Mouse (Mus musculus) megakaryocyte, embryonic 14.5 days (primary cell): ENCODE data around the gene Acta1. TPM values are rescaled to one million over a fixed set of nuclear protein-coding genes. Genes with fewer than 3 reads are reported as not detected.

Experiments used
- H3K27me3 ChIP-seq: replicated peaks from 2 replicates; pipeline ENCODE3; 2012; ENCODE audit warnings: inconsistent platforms
- H3K36me3 ChIP-seq: replicated peaks from 2 replicates; pipeline ENCODE3; 2012; ENCODE audit warnings: low read length, inconsistent platforms, mixed read lengths
- H3K4me1 ChIP-seq: 2 replicates; pipeline ENCODE4 v1.6.1; 2012; ENCODE audit warnings: inconsistent platforms
- H3K4me3 ChIP-seq: replicated peaks from 2 replicates; pipeline ENCODE3; 2012; ENCODE audit warnings: moderate library complexity, mild to moderate bottlenecking, inconsistent platforms
- H3K9me3 ChIP-seq: 2 replicates; pipeline ENCODE4 v1.6.1; 2012; ENCODE audit warnings: inconsistent platforms
- FLI1 ChIP-seq: IDR thresholded peaks from 2 replicates; pipeline ENCODE4 v1.6.1; 2012; ENCODE audit warnings: low read length, inconsistent platforms, mixed read lengths
- GATA1 ChIP-seq: IDR thresholded peaks from 3 replicates; pipeline ENCODE4 v1.6.1; 2012; ENCODE audit warnings: mixed read lengths, low read length, inconsistent platforms, borderline replicate concordance
- polyA plus RNA-seq: library from polyadenylated mRNA; stranded (reverse); fragments of >175 nt; gene quantifications from 2 replicates; pipeline ENCODE4 v1.2.3, GENCODE M21; 2012; ENCODE audit warnings: low replicate concordance; ENCODE audit not compliant: insufficient read depth

Acta1 gene
- polyA plus RNA-seq, 1 experiment: 0.45 TPM

- no peak for TF ChIP-seq GATA1
- no peak for TF ChIP-seq FLI1
Observed at GRCm38 (mm10) chr8:123851590-123851989, 43.0 kb downstream of the Acta1 start.

GRCm38 (mm10) chr8:123849352-123849751 is 45.2 kb downstream of the Acta1 start:
- H3K4me1 ChIP-seq: peaks cover 38% of the 10 kb centered on the region
- H3K9me3 ChIP-seq: no peaks in the 10 kb centered on the region
- TF ChIP-seq FLI1 (no peak), GATA1 (no peak)
- H3K4me3 ChIP-seq: no peak overlapping the region
- peaks cover 18% of the 10 kb centered on the region for H3K27me3 ChIP-seq
- H3K36me3 ChIP-seq: peaks cover 3% of the 10 kb centered on the region

More at GRCm38 (mm10) chr8:123851590-123851989, 43.0 kb downstream of the Acta1 start:
- Histone ChIP-seq H3K27me3 (peaks cover 14% of the 10 kb centered on the region), H3K9me3 (no peaks in the 10 kb centered on the region), H3K36me3 (no peaks in the 10 kb centered on the region), H3K4me3 (no peak overlapping the region), H3K4me1 (peaks cover 29% of the 10 kb centered on the region)

DNA sequence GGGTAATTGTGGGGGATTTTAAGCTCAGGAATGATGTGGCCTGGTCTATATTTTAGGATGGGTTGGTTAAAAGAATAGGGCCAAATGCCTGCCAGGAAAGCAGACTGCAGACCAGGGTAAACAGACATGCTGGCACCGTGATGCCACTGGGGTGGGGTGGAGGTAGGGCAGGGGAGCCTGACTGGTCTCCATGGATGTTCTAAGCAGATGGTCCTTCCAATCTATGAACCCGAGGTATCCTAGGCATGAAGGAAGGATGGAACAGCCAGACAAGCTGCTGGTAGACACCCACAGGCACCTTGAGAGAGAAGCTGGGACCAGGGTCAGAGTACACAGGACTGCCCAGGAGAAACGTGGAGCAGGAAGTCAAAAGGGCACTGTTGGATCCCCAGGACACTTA is 47.0 kb downstream of the Acta1 start:
- H3K27me3 ChIP-seq: peaks cover 18% of the 10 kb centered on the region
- H3K36me3 ChIP-seq: peaks cover 5% of the 10 kb centered on the region
- H3K4me1 ChIP-seq: peaks cover 34% of the 10 kb centered on the region
- TF ChIP-seq FLI1: no peak
- H3K4me3 ChIP-seq: no peak overlapping the region
- H3K9me3 ChIP-seq: no peaks in the 10 kb centered on the region

GRCm38 (mm10) chr8:123846509-123846908 is 48.0 kb downstream of the Acta1 start:
- Histone ChIP-seq H3K27me3 (peaks cover 18% of the 10 kb centered on the region), H3K4me3 (no peak overlapping the region), H3K36me3 (peaks cover 12% of the 10 kb centered on the region), H3K9me3 (no peaks in the 10 kb centered on the region), H3K4me1 (peaks cover 34% of the 10 kb centered on the region)
- TF ChIP-seq GATA1: no peak
- TF ChIP-seq FLI1: no peak

DNA sequence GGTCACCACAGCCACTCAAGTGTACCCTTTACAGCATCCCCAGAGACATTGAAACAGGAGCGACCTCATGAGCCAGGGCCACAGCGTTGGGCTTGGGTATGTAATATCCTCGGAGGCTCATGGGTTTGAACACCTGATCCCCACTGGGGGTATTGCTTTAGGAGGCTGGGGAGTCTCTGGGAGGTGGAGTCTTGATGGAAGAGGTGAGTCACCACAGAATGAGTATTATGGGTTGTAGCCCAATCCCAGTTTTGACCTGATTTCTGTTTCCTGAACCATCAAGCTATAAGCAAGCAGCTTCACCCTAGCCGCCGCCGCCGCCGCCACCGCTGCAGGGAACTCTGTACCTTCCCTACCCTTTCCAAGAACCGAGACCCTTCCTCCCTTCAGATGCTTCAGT is 48.6 kb downstream of the Acta1 start:
- TF ChIP-seq FLI1 (no peak), GATA1 (no peak)
- H3K9me3 ChIP-seq: no peaks in the 10 kb centered on the region
- H3K4me1 ChIP-seq: peaks cover 34% of the 10 kb centered on the region
- H3K36me3 ChIP-seq: peaks cover 16% of the 10 kb centered on the region
- H3K4me3 ChIP-seq: no peak overlapping the region
- peaks cover 17% of the 10 kb centered on the region for H3K27me3 ChIP-seq

DNA sequence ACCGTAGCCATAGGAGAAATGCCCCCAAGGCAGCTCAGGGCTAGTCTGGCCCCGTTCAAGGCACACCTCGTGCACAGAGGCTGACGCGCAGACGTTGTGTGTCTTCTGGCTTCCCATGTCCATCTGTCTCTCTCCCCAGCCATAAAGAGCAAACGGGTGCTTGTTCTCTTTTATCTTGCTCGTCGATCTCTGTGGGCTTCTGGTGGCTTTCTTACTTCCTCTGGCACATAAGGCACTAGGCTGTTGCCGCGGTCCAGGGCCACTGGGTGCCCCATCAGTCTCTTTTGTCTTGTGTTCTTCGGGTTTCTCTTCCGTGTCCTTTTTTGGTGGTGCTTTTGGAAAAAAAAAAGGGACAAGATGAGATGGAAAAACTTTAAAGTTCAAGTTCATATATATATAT is 49.4 kb downstream of the Acta1 start:
- H3K4me1 ChIP-seq: peaks cover 34% of the 10 kb centered on the region
- peaks cover 17% of the 10 kb centered on the region for H3K27me3 ChIP-seq
- H3K4me3 ChIP-seq: peak overlapping the region; percentile 78
- peaks cover 16% of the 10 kb centered on the region for H3K36me3 ChIP-seq
- no peaks in the 10 kb centered on the region for H3K9me3 ChIP-seq
- no peak; the same call in 2 of the 3 replicates for TF ChIP-seq GATA1

GRCm38 (mm10) chr8:123844341-123844740 is 50.2 kb downstream of the Acta1 start:
- H3K9me3 ChIP-seq: no peaks in the 10 kb centered on the region
- H3K36me3 ChIP-seq: peaks cover 16% of the 10 kb centered on the region
- no peak for TF ChIP-seq FLI1
- TF ChIP-seq GATA1: no peak
- H3K27me3 ChIP-seq: peaks cover 17% of the 10 kb centered on the region
- H3K4me1 ChIP-seq: peaks cover 34% of the 10 kb centered on the region
- H3K4me3 ChIP-seq: no peak overlapping the region

DNA sequence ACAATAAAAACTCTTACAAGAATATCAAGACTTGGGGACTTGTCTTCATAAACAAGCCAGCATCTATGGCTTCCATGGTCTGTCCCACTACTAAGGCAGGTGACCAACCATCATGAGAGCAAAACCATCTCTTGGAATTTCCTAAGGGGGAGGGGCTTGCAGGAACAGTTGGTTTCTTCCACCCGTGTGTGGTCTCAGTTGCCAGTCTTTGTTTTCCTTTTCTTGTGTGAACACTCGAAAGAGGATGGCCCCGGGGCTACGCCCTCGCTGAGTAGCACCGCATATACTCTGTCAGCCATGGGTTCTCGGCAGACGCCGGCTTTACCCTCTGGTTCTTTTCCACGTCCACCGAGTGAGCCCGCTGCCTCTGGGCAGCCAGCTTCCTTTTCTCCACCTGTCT is 52.5 kb downstream of the Acta1 start:
- H3K27me3 ChIP-seq: peaks cover 9% of the 10 kb centered on the region
- TF ChIP-seq FLI1: no peak
- no peak for TF ChIP-seq GATA1
- no peak overlapping the region for H3K4me3 ChIP-seq
- no peaks in the 10 kb centered on the region for H3K9me3 ChIP-seq
- peaks cover 19% of the 10 kb centered on the region for H3K36me3 ChIP-seq
- peaks cover 27% of the 10 kb centered on the region for H3K4me1 ChIP-seq

Other genes starting within 250 kb of the Acta1 start
- 0.11 TPM in 1 of 2 replicates, not detected in the other for gene Rhou, start 240.8 kb downstream of the Acta1 start, polyA plus RNA-seq
- 6.3 TPM in 1 of 2 replicates, not detected in the other for gene Rab4a, start 88.8 kb downstream of the Acta1 start, polyA plus RNA-seq
- 1.5 TPM in 1 of 2 replicates, not detected in the other for gene Ccsap, start 34.5 kb downstream of the Acta1 start, polyA plus RNA-seq
- gene Nup133, start 54.5 kb upstream of the Acta1 start, polyA plus RNA-seq: 2.9 and 8.7 TPM in 2 replicates
- gene Abcb10, start 88.4 kb upstream of the Acta1 start, polyA plus RNA-seq: 1.0 and 2.7 TPM in 2 replicates
- gene Taf5l, start 126.6 kb upstream of the Acta1 start, polyA plus RNA-seq: 2.3 and 8.0 TPM in 2 replicates
- gene Urb2, start 126.8 kb upstream of the Acta1 start, polyA plus RNA-seq: 0.37 and 0.92 TPM in 2 replicates